Mouse (Mus musculus): ENCODE data around the gene Cebpg. TPM values are rescaled to one million over a fixed set of nuclear protein-coding genes. Genes with fewer than 3 reads are reported as not detected.

Cebpg gene
- polyA plus RNA-seq (2014; fragmentation: Nextera tagmentation; extraction: Ambion mirVana): 38.1 and 39.6 TPM in 2 replicates

- H3K9me3 ChIP-seq (ENCODE audit: control insufficient read depth, low read length): no peaks in the 10 kb centered on the region
- peak within 1 kb of the TSS; percentile 81 for H3K27ac ChIP-seq (replicated peaks; ENCODE audit: low read depth, low read length)
- H3K4me1 ChIP-seq (ENCODE audit: control insufficient read depth, insufficient read depth, low read length): 0 out of 2 replicates have a peak, but pooled peaks cover 4% of the 10 kb centered on the region
- peak; percentile 98 for DNase-seq (ENCODE audit: low spot score)
- no peaks in the 10 kb centered on the region for H3K36me3 ChIP-seq (ENCODE audit: control insufficient read depth, insufficient read depth, low read length)
- 0% methylated on average over 42 of the region's 53 CpGs for WGBS
- H3K4me3 ChIP-seq (ENCODE audit: low read depth, low read length): peak within 1 kb of the TSS; percentile 94
- H3K4me2 ChIP-seq (ENCODE audit: low read depth, severe bottlenecking): peak within 1 kb of the TSS; percentile 79
- peak; percentile 96 for ATAC-seq (ENCODE audit: insufficient number of reproducible peaks, low FRiP score, low TSS enrichment, low read depth)
- H3K27me3 ChIP-seq (ENCODE audit: control insufficient read depth, insufficient read depth, low read length): no peaks in the 10 kb centered on the region
- peak within 1 kb of the TSS; percentile 92 for H3K9ac ChIP-seq (ENCODE audit: low read length)
Observed at GRCm38 (mm10) chr7:35056436-35056864, at the start of gene Cebpg. TSS of gene Cebpg (minus strand) at chr7:35056573.

DNA sequence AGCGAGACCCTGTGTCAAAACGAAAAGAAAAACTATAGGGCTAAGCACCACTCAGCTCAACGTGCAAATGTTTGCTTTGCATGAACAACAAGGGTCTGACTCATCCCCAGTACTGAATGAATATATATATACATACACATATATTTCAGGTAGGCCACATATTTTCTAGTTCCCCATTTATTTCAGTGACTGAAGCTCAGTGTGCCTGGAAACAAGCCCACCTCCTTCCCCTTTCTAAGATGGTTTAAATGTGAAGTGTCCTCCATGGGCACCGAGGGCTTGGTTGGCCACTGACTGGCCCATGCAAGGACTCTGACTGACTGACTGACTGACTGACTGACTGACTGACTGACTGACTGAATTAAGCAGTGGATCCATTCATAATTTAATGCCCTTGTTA, 43.2 kb upstream of the Cebpg start:
- DNase-seq (ENCODE audit: low spot score): no peak
- H3K4me3 ChIP-seq (ENCODE audit: low read depth, low read length): no peak overlapping the region
- no peak for ATAC-seq (ENCODE audit: insufficient number of reproducible peaks, low FRiP score, low TSS enrichment, low read depth)
- peaks cover 2% of the 10 kb centered on the region; the same call in 1 of the 2 replicates for H3K9me3 ChIP-seq (ENCODE audit: control insufficient read depth, low read length)
- WGBS: 93% methylated on average over 4 of the region's 4 CpGs
- H3K27ac ChIP-seq (replicated peaks; ENCODE audit: low read depth, low read length): no peak overlapping the region
- H3K36me3 ChIP-seq (ENCODE audit: control insufficient read depth, insufficient read depth, low read length): no peaks in the 10 kb centered on the region
- H3K4me2 ChIP-seq (ENCODE audit: low read depth, severe bottlenecking): no peak overlapping the region
- H3K27me3 ChIP-seq (ENCODE audit: control insufficient read depth, insufficient read depth, low read length): no peaks in the 10 kb centered on the region
- H3K9ac ChIP-seq (ENCODE audit: low read length): no peak overlapping the region
- no peaks in the 10 kb centered on the region for H3K4me1 ChIP-seq (ENCODE audit: control insufficient read depth, insufficient read depth, low read length)

GRCm38 (mm10) chr7:35098777-35099176, 42.4 kb upstream of the Cebpg start:
- Histone ChIP-seq H3K9ac (ENCODE audit: low read length) (no peak overlapping the region), H3K36me3 (ENCODE audit: control insufficient read depth, insufficient read depth, low read length) (no peaks in the 10 kb centered on the region), H3K4me1 (ENCODE audit: control insufficient read depth, insufficient read depth, low read length) (no peaks in the 10 kb centered on the region), H3K4me3 (ENCODE audit: low read depth, low read length) (no peak overlapping the region), H3K4me2 (ENCODE audit: low read depth, severe bottlenecking) (no peak overlapping the region), H3K27me3 (ENCODE audit: control insufficient read depth, insufficient read depth, low read length) (no peaks in the 10 kb centered on the region), H3K9me3 (ENCODE audit: control insufficient read depth, low read length) (peaks cover 2% of the 10 kb centered on the region; the same call in 1 of the 2 replicates), H3K27ac (replicated peaks; ENCODE audit: low read depth, low read length) (no peak overlapping the region)
- WGBS: 83% methylated on average over 4 of the region's 4 CpGs
- no peak for DNase-seq (ENCODE audit: low spot score)
- ATAC-seq (ENCODE audit: insufficient number of reproducible peaks, low FRiP score, low TSS enrichment, low read depth): no peak

DNA sequence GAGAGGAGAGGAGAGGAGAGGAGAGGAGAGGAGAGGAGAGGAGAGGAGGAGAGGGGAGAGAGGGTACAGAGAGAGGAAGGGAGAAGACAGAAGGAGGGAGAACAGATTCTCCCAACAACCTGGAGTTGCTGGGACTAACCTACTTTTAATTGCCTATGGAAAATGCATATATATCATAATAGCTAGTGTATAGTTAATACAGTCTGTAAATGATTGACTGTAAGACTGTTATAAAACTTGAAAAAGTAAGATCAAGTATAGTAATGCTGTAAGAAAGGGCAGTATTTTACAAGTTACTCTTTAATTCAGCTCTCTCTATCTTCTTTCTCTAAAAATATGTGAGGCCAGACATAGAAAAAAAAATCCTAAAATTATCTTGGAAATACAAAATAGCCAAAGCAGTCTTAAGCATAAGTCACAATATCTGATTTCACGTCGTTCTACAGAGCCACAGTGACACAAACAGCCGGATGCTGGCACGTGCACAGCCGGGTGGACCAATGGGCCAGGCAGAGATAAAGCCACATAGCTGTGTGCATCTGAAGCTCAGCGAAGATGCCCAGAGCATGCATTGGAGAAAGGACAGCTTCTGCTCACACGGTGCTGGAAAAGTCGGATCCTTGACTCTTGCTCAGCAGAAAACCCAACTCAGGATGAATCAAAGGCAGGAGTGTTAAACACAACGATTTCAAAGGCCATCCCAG, 38.8 kb upstream of the Cebpg start:
- Histone ChIP-seq H3K4me2 (ENCODE audit: low read depth, severe bottlenecking) (no peak overlapping the region), H3K9ac (ENCODE audit: low read length) (no peak overlapping the region), H3K27ac (replicated peaks; ENCODE audit: low read depth, low read length) (no peak overlapping the region), H3K4me1 (ENCODE audit: control insufficient read depth, insufficient read depth, low read length) (no peaks in the 10 kb centered on the region), H3K36me3 (ENCODE audit: control insufficient read depth, insufficient read depth, low read length) (no peaks in the 10 kb centered on the region), H3K27me3 (ENCODE audit: control insufficient read depth, insufficient read depth, low read length) (no peaks in the 10 kb centered on the region), H3K4me3 (ENCODE audit: low read depth, low read length) (no peak overlapping the region), H3K9me3 (ENCODE audit: control insufficient read depth, low read length) (no peaks in the 10 kb centered on the region)
- ATAC-seq (ENCODE audit: insufficient number of reproducible peaks, low FRiP score, low TSS enrichment, low read depth) (no peak), DNase-seq (ENCODE audit: low spot score) (no peak)
- WGBS: 80% methylated on average over 9 of the region's 9 CpGs

GRCm38 (mm10) chr7:35090550-35090949, 34.2 kb upstream of the Cebpg start:
- Histone ChIP-seq H3K9me3 (ENCODE audit: control insufficient read depth, low read length) (no peaks in the 10 kb centered on the region), H3K27me3 (ENCODE audit: control insufficient read depth, insufficient read depth, low read length) (no peaks in the 10 kb centered on the region), H3K4me2 (ENCODE audit: low read depth, severe bottlenecking) (no peak overlapping the region), H3K4me1 (ENCODE audit: control insufficient read depth, insufficient read depth, low read length) (peaks cover 7% of the 10 kb centered on the region; the same call in 1 of the 2 replicates), H3K27ac (replicated peaks; ENCODE audit: low read depth, low read length) (no peak overlapping the region), H3K9ac (ENCODE audit: low read length) (no peak overlapping the region), H3K4me3 (ENCODE audit: low read depth, low read length) (no peak overlapping the region), H3K36me3 (ENCODE audit: control insufficient read depth, insufficient read depth, low read length) (no peaks in the 10 kb centered on the region)
- DNase-seq (ENCODE audit: low spot score): no peak
- WGBS: 85% methylated on average over 5 of the region's 5 CpGs
- no peak for ATAC-seq (ENCODE audit: insufficient number of reproducible peaks, low FRiP score, low TSS enrichment, low read depth)

DNA sequence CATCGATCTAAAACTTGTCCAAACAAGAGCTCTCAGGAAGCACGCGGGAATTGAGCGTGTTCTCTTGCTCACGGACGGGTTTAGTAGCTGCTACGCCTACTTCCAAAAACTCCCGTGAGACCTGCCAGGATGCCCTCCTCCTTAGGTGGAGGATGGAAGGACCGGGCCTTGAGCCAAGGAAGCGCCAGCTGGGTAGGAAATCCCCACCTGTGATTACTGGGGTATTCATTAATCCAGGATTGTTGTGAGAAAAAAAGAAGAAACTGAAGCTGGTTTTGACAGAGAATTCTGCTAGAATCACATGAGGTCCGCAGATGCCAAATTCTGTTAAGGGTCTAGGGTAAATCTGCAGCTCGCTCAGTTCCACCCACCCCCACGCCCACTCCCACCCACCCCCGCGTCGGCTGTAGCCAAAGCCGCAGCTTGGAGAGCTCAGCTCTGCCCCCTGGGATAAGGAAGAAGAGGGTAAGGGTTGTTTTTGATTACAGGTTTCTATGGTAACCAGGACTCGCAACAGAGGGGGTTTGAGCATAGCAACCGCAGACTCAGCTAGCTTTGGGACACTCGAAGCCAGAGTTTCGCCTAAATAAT, 30.0 kb upstream of the Cebpg start:
- Histone ChIP-seq H3K27me3 (ENCODE audit: control insufficient read depth, insufficient read depth, low read length) (no peaks in the 10 kb centered on the region), H3K9me3 (ENCODE audit: control insufficient read depth, low read length) (no peaks in the 10 kb centered on the region), H3K36me3 (ENCODE audit: control insufficient read depth, insufficient read depth, low read length) (no peaks in the 10 kb centered on the region), H3K27ac (replicated peaks; ENCODE audit: low read depth, low read length) (no peak overlapping the region), H3K4me3 (ENCODE audit: low read depth, low read length) (no peak overlapping the region; the same call in 1 of the 2 replicates), H3K9ac (ENCODE audit: low read length) (no peak overlapping the region), H3K4me1 (ENCODE audit: control insufficient read depth, insufficient read depth, low read length) (peaks cover 7% of the 10 kb centered on the region; the same call in 1 of the 2 replicates), H3K4me2 (ENCODE audit: low read depth, severe bottlenecking) (peak overlapping the region; percentile 44)
- 1% methylated on average over 21 of the region's 21 CpGs for WGBS
- DNase-seq (ENCODE audit: low spot score): peak; percentile 50
- ATAC-seq (ENCODE audit: insufficient number of reproducible peaks, low FRiP score, low TSS enrichment, low read depth): no peak

GRCm38 (mm10) chr7:35084565-35085360, 28.4 kb upstream of the Cebpg start:
- WGBS: 80% methylated on average over 12 of the region's 12 CpGs
- Histone ChIP-seq H3K4me3 (ENCODE audit: low read depth, low read length) (no peak overlapping the region), H3K36me3 (ENCODE audit: control insufficient read depth, insufficient read depth, low read length) (no peaks in the 10 kb centered on the region), H3K4me1 (ENCODE audit: control insufficient read depth, insufficient read depth, low read length) (peaks cover 14% of the 10 kb centered on the region), H3K27me3 (ENCODE audit: control insufficient read depth, insufficient read depth, low read length) (no peaks in the 10 kb centered on the region), H3K27ac (replicated peaks; ENCODE audit: low read depth, low read length) (no peak overlapping the region), H3K4me2 (ENCODE audit: low read depth, severe bottlenecking) (no peak overlapping the region), H3K9me3 (ENCODE audit: control insufficient read depth, low read length) (no peaks in the 10 kb centered on the region), H3K9ac (ENCODE audit: low read length) (no peak overlapping the region)
- DNase-seq (ENCODE audit: low spot score): no peak
- no peak for ATAC-seq (ENCODE audit: insufficient number of reproducible peaks, low FRiP score, low TSS enrichment, low read depth)

- H3K36me3 ChIP-seq (ENCODE audit: control insufficient read depth, insufficient read depth, low read length): no peaks in the 10 kb centered on the region
- no peak for DNase-seq (ENCODE audit: low spot score)
- no peak overlapping the region for H3K4me3 ChIP-seq (ENCODE audit: low read depth, low read length)
- H3K27ac ChIP-seq (replicated peaks; ENCODE audit: low read depth, low read length): no peak overlapping the region
- no peak for ATAC-seq (ENCODE audit: insufficient number of reproducible peaks, low FRiP score, low TSS enrichment, low read depth)
- 86% methylated on average over 9 of the region's 9 CpGs for WGBS
- H3K4me2 ChIP-seq (ENCODE audit: low read depth, severe bottlenecking): no peak overlapping the region
- H3K27me3 ChIP-seq (ENCODE audit: control insufficient read depth, insufficient read depth, low read length): no peaks in the 10 kb centered on the region
- no peaks in the 10 kb centered on the region for H3K9me3 ChIP-seq (ENCODE audit: control insufficient read depth, low read length)
- H3K4me1 ChIP-seq (ENCODE audit: control insufficient read depth, insufficient read depth, low read length): peaks cover 11% of the 10 kb centered on the region
- H3K9ac ChIP-seq (ENCODE audit: low read length): no peak overlapping the region
Observed at GRCm38 (mm10) chr7:35081406-35082104, 25.2 kb upstream of the Cebpg start.

All from limb, embryonic 11.5 days (tissue).